Mouse (Mus musculus) layer of hippocampus, postnatal 14 days (tissue): ENCODE results near the gene B3gnt8. TPM values are rescaled to one million over a fixed set of nuclear protein-coding genes. Genes with fewer than 3 reads are reported as not detected.

ENCODE experiments used
- DNase-seq, 2 experiments: peaks; one replicate each; pipeline ENCODE4 v3.0.0; 2021 to 2022; ENCODE audit warnings: low spot score in 2 of 2, mixed read lengths in 1 of 2
- total RNA-seq, 2 experiments: library from RNA; stranded (reverse); gene quantifications; 2 replicates each; pipeline ENCODE4 v1.2.3; 2021

Gene B3gnt8
- total RNA-seq, 2 experiments from 2014 or later, result 1.9 to 2.0 TPM

- DNase-seq, result no peak
These were observed 31.3 kb downstream of the B3gnt8 start for GRCm38 (mm10) chr7:25657785-25658184.

GRCm38 (mm10) chr7:25658657-25659472, 32.4 kb downstream of the B3gnt8 start, which contains the start of the genes Bckdha and Exosc5:
TSS of gene Bckdha (minus strand) at chr7:25658981.
TSS of gene Exosc5 (plus strand) at chr7:25659164.
- peak; percentile 99 to 100 for DNase-seq

GRCm38 (mm10) chr7:25666381-25666780, 39.9 kb downstream of the B3gnt8 start:
- no peak for DNase-seq

GRCm38 (mm10) chr7:25669158-25669557, 42.7 kb downstream of the B3gnt8 start:
- no peak for DNase-seq

- DNase-seq, result no peak
These were observed 43.2 kb downstream of the B3gnt8 start for GRCm38 (mm10) chr7:25669631-25670030.

- no peak for DNase-seq
These were observed 43.6 kb downstream of the B3gnt8 start for GRCm38 (mm10) chr7:25670096-25670495.

GRCm38 (mm10) chr7:25671686-25672085, 45.2 kb downstream of the B3gnt8 start:
- no peak for DNase-seq

- DNase-seq, result no peak
These were observed 46.0 kb downstream of the B3gnt8 start for GRCm38 (mm10) chr7:25672442-25672841.

GRCm38 (mm10) chr7:25674297-25674696, 47.8 kb downstream of the B3gnt8 start:
- no peak for DNase-seq

GRCm38 (mm10) chr7:25674719-25675300, 48.4 kb downstream of the B3gnt8 start, which contains the start of gene Tmem91:
TSS of gene Tmem91 (minus strand) at chr7:25675166.
- DNase-seq, result no peak

GRCm38 (mm10) chr7:25675405-25675804, 49.0 kb downstream of the B3gnt8 start:
- DNase-seq, result no peak

GRCm38 (mm10) chr7:25676085-25676781, 49.8 kb downstream of the B3gnt8 start:
- DNase-seq, result peak; percentile 94 to 97

GRCm38 (mm10) chr7:25677013-25677412, 50.6 kb downstream of the B3gnt8 start:
- no peak for DNase-seq

GRCm38 (mm10) chr7:25679971-25680370, 53.5 kb downstream of the B3gnt8 start:
- no peak for DNase-seq

- peak; percentile 95 to 99 for DNase-seq
These were observed 54.2 kb downstream of the B3gnt8 start, which contains the start of gene B9d2 for GRCm38 (mm10) chr7:25680514-25681258. TSS of gene B9d2 (plus strand) at chr7:25680780.

GRCm38 (mm10) chr7:25681341-25682231, 55.1 kb downstream of the B3gnt8 start:
- DNase-seq, result no peak

- DNase-seq, result no peak
These were observed 57.2 kb downstream of the B3gnt8 start for GRCm38 (mm10) chr7:25683474-25684180.

GRCm38 (mm10) chr7:25684659-25685058, 58.2 kb downstream of the B3gnt8 start:
- DNase-seq, result no peak
